Mouse (Mus musculus): ENCODE measurements around the gene Lrrc45. TPM values are rescaled to one million over a fixed set of nuclear protein-coding genes. Genes with fewer than 3 reads are reported as not detected.

Gene Lrrc45
- 10 to 100 TPM; 32.4 to 37.7 TPM for total RNA-seq (2023)

GRCm38 (mm10) chr11:120713580-120714518 lies at the start of gene Lrrc45, which contains the start of gene Cenpx:
Lrrc45 (plus strand) TSS chr11:120713925.
Cenpx (minus strand) TSS chr11:120713738.

DNA sequence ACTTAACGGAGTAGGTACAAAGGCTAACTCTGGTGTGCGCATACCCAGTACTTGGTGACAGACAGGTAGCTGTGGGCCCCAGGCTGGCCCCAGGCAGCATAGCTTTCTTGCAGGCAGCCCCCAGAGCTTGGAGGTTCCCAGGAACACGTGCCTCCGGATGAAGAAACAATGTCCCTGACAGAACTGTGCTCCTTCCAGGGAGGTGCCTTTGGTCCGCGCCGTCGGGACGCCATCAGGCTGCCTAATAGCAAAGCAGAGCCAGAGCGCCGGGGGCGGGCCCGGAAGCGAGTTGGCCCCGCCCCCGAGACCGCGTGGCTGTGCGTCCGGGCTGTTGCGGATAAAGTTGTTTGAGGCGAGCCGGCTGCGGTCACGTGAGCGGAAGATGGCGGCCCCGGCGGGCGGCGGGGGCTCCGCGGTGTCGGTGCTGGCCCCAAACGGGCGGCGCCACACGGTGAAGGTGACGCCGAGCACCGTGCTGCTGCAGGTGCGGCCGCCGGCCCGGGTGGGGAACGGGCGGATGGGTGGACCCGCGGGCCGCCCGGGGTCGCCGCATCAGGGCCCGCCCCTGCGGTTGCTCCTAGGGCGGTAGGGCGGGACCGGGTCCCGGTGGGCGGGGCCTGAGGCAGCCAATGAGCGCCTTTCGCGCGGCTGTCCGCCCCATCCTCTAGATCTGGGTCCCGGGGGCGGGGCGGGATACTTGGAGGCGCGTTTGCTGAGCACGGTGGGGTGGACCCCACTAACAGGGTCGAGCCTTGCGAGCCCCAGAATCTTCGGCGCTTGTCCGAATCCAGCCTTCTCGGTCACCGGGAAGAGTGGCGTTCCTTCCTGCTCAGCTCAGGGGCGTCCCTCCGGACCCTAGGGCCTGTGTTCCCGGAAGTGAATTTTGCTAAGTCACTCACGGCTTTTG lies 40.8 kb upstream of the Lrrc45 start, which contains the start of gene Aspscr1:
Gene Aspscr1, plus strand, starts transcription at position 287 of the 907 bp plus-strand sequence.

GRCm38 (mm10) chr11:120721124-120722066 lies 7.7 kb downstream of the Lrrc45 start, which contains the start of gene Rac3:
Rac3 (plus strand) TSS chr11:120721470.

DNA sequence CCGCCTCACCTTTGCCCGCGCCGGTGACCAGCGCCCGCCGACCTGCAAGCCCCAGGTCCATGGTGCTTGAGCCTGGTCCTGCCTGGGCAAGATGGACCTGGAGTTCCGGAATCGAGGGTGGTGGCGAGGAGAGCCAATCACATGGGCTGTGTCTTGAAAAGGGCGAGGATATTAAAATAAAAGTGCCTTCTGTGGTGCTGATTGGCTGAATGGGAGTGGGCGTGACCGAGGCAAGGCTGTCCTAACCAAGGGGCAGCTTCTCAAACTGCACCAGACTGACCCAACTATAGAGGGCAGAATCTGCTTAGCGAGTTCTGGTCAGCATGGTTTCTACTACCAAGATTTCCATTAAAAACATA lies 13.4 kb downstream of the Lrrc45 start, which contains the start of gene Dcxr:
Gene Dcxr, minus strand, starts transcription at position 113 of the 359 bp plus-strand sequence.

DNA sequence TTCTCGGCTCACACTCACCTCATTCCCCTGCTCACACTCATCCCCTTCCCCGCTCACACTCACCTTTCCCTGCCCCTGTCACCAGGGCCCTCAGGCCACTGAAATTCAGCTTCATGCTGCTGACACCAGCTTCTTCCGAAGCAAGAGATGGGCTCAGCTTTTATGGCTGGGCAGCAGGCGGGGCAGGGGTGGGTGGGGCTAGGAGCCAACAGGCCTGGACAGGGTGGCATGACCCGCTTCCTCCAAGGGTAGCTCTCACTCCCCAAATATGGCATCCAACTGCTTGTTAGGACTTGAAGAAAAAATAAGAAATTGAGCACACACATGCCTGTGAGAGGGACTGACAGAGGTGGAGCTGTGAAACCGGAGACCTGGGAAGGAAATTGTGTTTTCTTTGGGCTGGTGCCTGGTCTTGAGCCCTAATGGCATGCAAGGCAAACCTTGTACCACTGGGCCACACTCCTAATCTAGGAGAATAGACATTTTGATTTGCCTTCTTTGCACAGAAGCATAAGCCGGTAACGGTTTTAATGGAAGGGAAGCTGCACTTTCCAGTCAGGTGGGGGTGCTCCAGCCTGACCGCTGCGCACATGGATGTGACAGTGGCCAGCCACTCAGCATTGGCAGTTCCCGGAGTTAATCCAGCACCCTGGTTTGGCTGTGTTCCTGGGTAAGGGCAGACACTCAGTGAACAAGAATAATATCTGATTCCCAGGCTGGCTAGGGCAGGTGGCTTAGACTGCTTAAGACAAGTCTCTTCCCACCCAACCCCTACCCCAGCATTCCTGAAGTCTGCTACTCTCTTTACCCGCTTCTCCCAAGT lies 18.3 kb downstream of the Lrrc45 start, which contains the start of gene Cbr2:
Gene Cbr2, minus strand, starts transcription at position 257 of the 823 bp plus-strand sequence.

GRCm38 (mm10) chr11:120762672-120763041 lies 48.9 kb downstream of the Lrrc45 start, which contains the start of gene Hmga1b:
Hmga1b (plus strand) TSS chr11:120762794.

Other genes with a start within 250 kb of the Lrrc45 start
- 10 to 100 TPM; 14.0 to 17.5 TPM for gene Arl16, start 246.3 kb upstream of the Lrrc45 start, total RNA-seq (2023)
- 10 to 100 TPM; 39.9 to 42.8 TPM for gene Mrpl12, start 229.3 kb upstream of the Lrrc45 start, total RNA-seq (2023)
- 10 to 100 TPM; 11.3 to 13.5 TPM for gene Slc25a10, start 222.1 kb upstream of the Lrrc45 start, total RNA-seq (2023)
- not detected for gene Gcgr, start 183.2 kb upstream of the Lrrc45 start, total RNA-seq (2023)
- gene Mcrip1, start 164.2 kb upstream of the Lrrc45 start, total RNA-seq (2023): 10 to 100 TPM; 41.4 to 41.6 TPM
- gene Ppp1r27, start 162.8 kb upstream of the Lrrc45 start, total RNA-seq (2023): not detected
- 100 to 1,000 TPM; 159 to 168 TPM for gene P4hb, start 140.7 kb upstream of the Lrrc45 start, total RNA-seq (2023)
- 100 to 1,000 TPM; 410 to 436 TPM for gene Arhgdia, start 132.3 kb upstream of the Lrrc45 start, total RNA-seq (2023)
- gene Alyref, start 115.6 kb upstream of the Lrrc45 start, total RNA-seq (2023): 100 to 1,000 TPM; 112 to 138 TPM
- 10 to 100 TPM; 80.1 to 83.9 TPM for gene Anapc11, start 115.5 kb upstream of the Lrrc45 start, total RNA-seq (2023)
- 1 to 10 TPM; 2.4 to 4.5 TPM for gene Npb, start 105.4 kb upstream of the Lrrc45 start, total RNA-seq (2023)
- 100 to 1,000 TPM; 131 to 143 TPM for gene Pcyt2, start 96.0 kb upstream of the Lrrc45 start, total RNA-seq (2023)
- gene Sirt7, start 88.7 kb upstream of the Lrrc45 start, total RNA-seq (2023): 100 to 1,000 TPM; 132 to 138 TPM
- gene Mafg, start 80.3 kb upstream of the Lrrc45 start, total RNA-seq (2023): 10 to 100 TPM; 26.8 to 34.7 TPM
- 1 to 10 TPM; 1.8 to 2.8 TPM for gene Pycr1, start 70.2 kb upstream of the Lrrc45 start, total RNA-seq (2023)
- gene Myadml2, start 65.8 kb upstream of the Lrrc45 start, total RNA-seq (2023): not detected
- not detected for gene Notum, start 52.8 kb upstream of the Lrrc45 start, total RNA-seq (2023)
- gene Aspscr1, start 41.0 kb upstream of the Lrrc45 start, total RNA-seq (2023): 100 to 1,000 TPM; 100 to 106 TPM
- gene Cenpx, start 187 bp upstream of the Lrrc45 start, total RNA-seq (2023): 10 to 100 TPM; 32.7 to 35.1 TPM
- 1 to 10 TPM in 1 of 2 experiments, not detected in 1; 1.4 TPM for gene Rac3, start 7.5 kb downstream of the Lrrc45 start, total RNA-seq (2023)
- gene Dcxr, start 13.4 kb downstream of the Lrrc45 start, total RNA-seq (2023): under 1 TPM in 1 of 2 experiments, not detected in 1; 0.89 TPM
- not detected for gene Cbr2, start 18.2 kb downstream of the Lrrc45 start, total RNA-seq (2023)
- gene Hmga1b, start 48.9 kb downstream of the Lrrc45 start, total RNA-seq (2023): 10 to 100 TPM; 25.4 to 31.0 TPM
- 10 to 100 TPM; 16.4 to 16.7 TPM for gene Rfng, start 70.3 kb downstream of the Lrrc45 start, total RNA-seq (2023)
- gene Gps1, start 70.3 kb downstream of the Lrrc45 start, total RNA-seq (2023): 10 to 100 TPM; 73.1 to 93.6 TPM
- gene Dus1l, start 82.5 kb downstream of the Lrrc45 start, total RNA-seq (2023): 10 to 100 TPM; 53.5 to 62.9 TPM
- 100 to 1,000 TPM; 154 to 171 TPM for gene Fasn, start 110.6 kb downstream of the Lrrc45 start, total RNA-seq (2023)
- under 1 TPM; 0.39 to 0.84 TPM for gene Ccdc57, start 218.9 kb downstream of the Lrrc45 start, total RNA-seq (2023)
- 1 to 10 TPM; 1.9 to 7.6 TPM for gene Slc16a3, start 234.6 kb downstream of the Lrrc45 start, total RNA-seq (2023)